Mouse (Mus musculus): ENCODE measurements around the gene Pdzrn3. TPM values are rescaled to one million over a fixed set of nuclear protein-coding genes. Genes with fewer than 3 reads are reported as not detected.

Pdzrn3 gene
- polyA plus RNA-seq, 1 experiment from 2014 or later = 8.8 TPM

GRCm38 (mm10) chr6:101293036-101293572 is 84.6 kb downstream of the Pdzrn3 start:
- DNase-seq (ENCODE audit: low spot score, missing footprints) (no peak), ATAC-seq (ENCODE audit: low FRiP score) (no peak)
- no peak overlapping the region for H3K4me2 ChIP-seq
- H3K4me1 ChIP-seq (ENCODE audit: control insufficient read depth, insufficient read depth, low read length) = no peaks in the 10 kb centered on the region
- WGBS = 87% methylated on average over 12 of the region's 12 CpGs
- H3K27me3 ChIP-seq (ENCODE audit: control insufficient read depth, insufficient read depth, low read length) = no peaks in the 10 kb centered on the region
- H3K27ac ChIP-seq (ENCODE audit: low read depth, low read length) = no peak overlapping the region
- no peaks in the 10 kb centered on the region for H3K9me3 ChIP-seq (ENCODE audit: control insufficient read depth, low read length)
- H3K36me3 ChIP-seq (ENCODE audit: control insufficient read depth, insufficient read depth, low read length) = no peaks in the 10 kb centered on the region
- H3K9ac ChIP-seq (ENCODE audit: low read length) = no peak overlapping the region
- no peak overlapping the region for H3K4me3 ChIP-seq (ENCODE audit: low read depth, low read length)

GRCm38 (mm10) chr6:101291944-101292343 is 85.8 kb downstream of the Pdzrn3 start:
- H3K4me3 ChIP-seq (ENCODE audit: low read depth, low read length) = no peak overlapping the region
- no peaks in the 10 kb centered on the region for H3K9me3 ChIP-seq (ENCODE audit: control insufficient read depth, low read length)
- WGBS = 59% methylated on average over 2 of the region's 2 CpGs
- no peak overlapping the region for H3K9ac ChIP-seq (ENCODE audit: low read length)
- no peaks in the 10 kb centered on the region for H3K27me3 ChIP-seq (ENCODE audit: control insufficient read depth, insufficient read depth, low read length)
- no peak overlapping the region for H3K27ac ChIP-seq (ENCODE audit: low read depth, low read length)
- ATAC-seq (ENCODE audit: low FRiP score) (no peak), DNase-seq (ENCODE audit: low spot score, missing footprints) (no peak)
- H3K4me2 ChIP-seq = no peak overlapping the region
- H3K36me3 ChIP-seq (ENCODE audit: control insufficient read depth, insufficient read depth, low read length) = no peaks in the 10 kb centered on the region
- no peaks in the 10 kb centered on the region for H3K4me1 ChIP-seq (ENCODE audit: control insufficient read depth, insufficient read depth, low read length)

- Histone ChIP-seq H3K4me3 (ENCODE audit: low read depth, low read length) (no peak overlapping the region), H3K27me3 (ENCODE audit: control insufficient read depth, insufficient read depth, low read length) (no peaks in the 10 kb centered on the region), H3K27ac (ENCODE audit: low read depth, low read length) (no peak overlapping the region), H3K9ac (ENCODE audit: low read length) (no peak overlapping the region), H3K4me2 (no peak overlapping the region), H3K4me1 (ENCODE audit: control insufficient read depth, insufficient read depth, low read length) (no peaks in the 10 kb centered on the region), H3K9me3 (ENCODE audit: control insufficient read depth, low read length) (no peaks in the 10 kb centered on the region), H3K36me3 (ENCODE audit: control insufficient read depth, insufficient read depth, low read length) (no peaks in the 10 kb centered on the region)
- DNase-seq (ENCODE audit: low spot score, missing footprints) (no peak), ATAC-seq (ENCODE audit: low FRiP score) (no peak)
- WGBS = 66% methylated on average over 2 of the region's 2 CpGs
Observed at GRCm38 (mm10) chr6:101290160-101290559, 87.5 kb downstream of the Pdzrn3 start.

GRCm38 (mm10) chr6:101289428-101289827 is 88.3 kb downstream of the Pdzrn3 start:
- H3K4me2 ChIP-seq = no peak overlapping the region

GRCm38 (mm10) chr6:101287566-101288173 is 90.0 kb downstream of the Pdzrn3 start:
- Histone ChIP-seq H3K9me3 (ENCODE audit: control insufficient read depth, low read length) (no peaks in the 10 kb centered on the region), H3K4me1 (ENCODE audit: control insufficient read depth, insufficient read depth, low read length) (peaks cover 7% of the 10 kb centered on the region; the same call in 1 of the 2 replicates), H3K9ac (ENCODE audit: low read length) (no peak overlapping the region), H3K4me3 (ENCODE audit: low read depth, low read length) (no peak overlapping the region), H3K27ac (ENCODE audit: low read depth, low read length) (no peak overlapping the region), H3K27me3 (ENCODE audit: control insufficient read depth, insufficient read depth, low read length) (no peaks in the 10 kb centered on the region; the same call in 1 of the 2 replicates), H3K4me2 (no peak overlapping the region), H3K36me3 (ENCODE audit: control insufficient read depth, insufficient read depth, low read length) (no peaks in the 10 kb centered on the region)
- no peak for ATAC-seq (ENCODE audit: low FRiP score)
- DNase-seq (ENCODE audit: low spot score, missing footprints) = no peak
- 85% methylated on average over 5 of the region's 5 CpGs for WGBS

More at GRCm38 (mm10) chr6:101289428-101289827, 88.3 kb downstream of the Pdzrn3 start:
- Histone ChIP-seq H3K4me3 (ENCODE audit: low read depth, low read length) (no peak overlapping the region), H3K9ac (ENCODE audit: low read length) (no peak overlapping the region), H3K27ac (ENCODE audit: low read depth, low read length) (no peak overlapping the region), H3K9me3 (ENCODE audit: control insufficient read depth, low read length) (no peaks in the 10 kb centered on the region), H3K4me1 (ENCODE audit: control insufficient read depth, insufficient read depth, low read length) (peaks cover 3% of the 10 kb centered on the region; the same call in 1 of the 2 replicates), H3K27me3 (ENCODE audit: control insufficient read depth, insufficient read depth, low read length) (no peaks in the 10 kb centered on the region), H3K36me3 (ENCODE audit: control insufficient read depth, insufficient read depth, low read length) (no peaks in the 10 kb centered on the region)
- DNase-seq (ENCODE audit: low spot score, missing footprints) (no peak), ATAC-seq (ENCODE audit: low FRiP score) (no peak)
- 84% methylated on average over 4 of the region's 4 CpGs for WGBS

- DNase-seq (ENCODE audit: low spot score, missing footprints) = no peak
Observed at GRCm38 (mm10) chr6:101287077-101287476, 90.6 kb downstream of the Pdzrn3 start.

GRCm38 (mm10) chr6:101284368-101284955 is 93.2 kb downstream of the Pdzrn3 start:
- no peaks in the 10 kb centered on the region; the same call in 1 of the 2 replicates for H3K27me3 ChIP-seq (ENCODE audit: control insufficient read depth, insufficient read depth, low read length)
- no peak for DNase-seq (ENCODE audit: low spot score, missing footprints)
- WGBS = 41% methylated on average over 6 of the region's 6 CpGs
- no peak overlapping the region for H3K4me2 ChIP-seq
- peaks cover 25% of the 10 kb centered on the region for H3K4me1 ChIP-seq (ENCODE audit: control insufficient read depth, insufficient read depth, low read length)
- H3K9ac ChIP-seq (ENCODE audit: low read length) = no peak overlapping the region
- no peak overlapping the region for H3K4me3 ChIP-seq (ENCODE audit: low read depth, low read length)
- H3K27ac ChIP-seq (ENCODE audit: low read depth, low read length) = no peak overlapping the region
- no peaks in the 10 kb centered on the region for H3K36me3 ChIP-seq (ENCODE audit: control insufficient read depth, insufficient read depth, low read length)
- ATAC-seq (ENCODE audit: low FRiP score) = no peak
- H3K9me3 ChIP-seq (ENCODE audit: control insufficient read depth, low read length) = no peaks in the 10 kb centered on the region

More at GRCm38 (mm10) chr6:101287077-101287476, 90.6 kb downstream of the Pdzrn3 start:
- Histone ChIP-seq H3K4me1 (ENCODE audit: control insufficient read depth, insufficient read depth, low read length) (peaks cover 10% of the 10 kb centered on the region; the same call in 1 of the 2 replicates), H3K27ac (ENCODE audit: low read depth, low read length) (no peak overlapping the region), H3K9me3 (ENCODE audit: control insufficient read depth, low read length) (no peaks in the 10 kb centered on the region), H3K36me3 (ENCODE audit: control insufficient read depth, insufficient read depth, low read length) (no peaks in the 10 kb centered on the region), H3K4me3 (ENCODE audit: low read depth, low read length) (no peak overlapping the region), H3K27me3 (ENCODE audit: control insufficient read depth, insufficient read depth, low read length) (no peaks in the 10 kb centered on the region; the same call in 1 of the 2 replicates), H3K4me2 (no peak overlapping the region), H3K9ac (ENCODE audit: low read length) (no peak overlapping the region)
- WGBS = 93% methylated on average over 2 of the region's 2 CpGs
- no peak for ATAC-seq (ENCODE audit: low FRiP score)

GRCm38 (mm10) chr6:101283891-101284290 is 93.8 kb downstream of the Pdzrn3 start:
- H3K4me2 ChIP-seq = no peak overlapping the region
- peaks cover 25% of the 10 kb centered on the region for H3K4me1 ChIP-seq (ENCODE audit: control insufficient read depth, insufficient read depth, low read length)
- ATAC-seq (ENCODE audit: low FRiP score) (no peak), DNase-seq (ENCODE audit: low spot score, missing footprints) (no peak)
- no peak overlapping the region for H3K9ac ChIP-seq (ENCODE audit: low read length)
- H3K27ac ChIP-seq (ENCODE audit: low read depth, low read length) = no peak overlapping the region
- H3K4me3 ChIP-seq (ENCODE audit: low read depth, low read length) = no peak overlapping the region
- 74% methylated on average over 3 of the region's 3 CpGs for WGBS
- no peaks in the 10 kb centered on the region for H3K36me3 ChIP-seq (ENCODE audit: control insufficient read depth, insufficient read depth, low read length)
- H3K27me3 ChIP-seq (ENCODE audit: control insufficient read depth, insufficient read depth, low read length) = no peaks in the 10 kb centered on the region; the same call in 1 of the 2 replicates
- no peaks in the 10 kb centered on the region for H3K9me3 ChIP-seq (ENCODE audit: control insufficient read depth, low read length)

GRCm38 (mm10) chr6:101281644-101282043 is 96.1 kb downstream of the Pdzrn3 start:
- ATAC-seq (ENCODE audit: low FRiP score) = peak; percentile 39; the same call in 1 of the 2 replicates
- 17% methylated on average over 3 of the region's 3 CpGs for WGBS
- H3K27me3 ChIP-seq (ENCODE audit: control insufficient read depth, insufficient read depth, low read length) = no peaks in the 10 kb centered on the region; the same call in 1 of the 2 replicates

More at GRCm38 (mm10) chr6:101281644-101282043, 96.1 kb downstream of the Pdzrn3 start:
- no peak overlapping the region for H3K9ac ChIP-seq (ENCODE audit: low read length)
- no peak overlapping the region for H3K4me3 ChIP-seq (ENCODE audit: low read depth, low read length)
- H3K4me1 ChIP-seq (ENCODE audit: control insufficient read depth, insufficient read depth, low read length) = peaks cover 25% of the 10 kb centered on the region
- H3K4me2 ChIP-seq = no peak overlapping the region
- H3K36me3 ChIP-seq (ENCODE audit: control insufficient read depth, insufficient read depth, low read length) = no peaks in the 10 kb centered on the region
- no peak overlapping the region for H3K27ac ChIP-seq (ENCODE audit: low read depth, low read length)
- H3K9me3 ChIP-seq (ENCODE audit: control insufficient read depth, low read length) = no peaks in the 10 kb centered on the region
- DNase-seq (ENCODE audit: low spot score, missing footprints) = no peak
